Mouse (Mus musculus): ENCODE measurements around the gene Ccdc88a. TPM values are rescaled to one million over a fixed set of nuclear protein-coding genes. Genes with fewer than 3 reads are reported as not detected.

Ccdc88a gene
- polyA plus RNA-seq, 1 experiment: 8.5 TPM

DNA sequence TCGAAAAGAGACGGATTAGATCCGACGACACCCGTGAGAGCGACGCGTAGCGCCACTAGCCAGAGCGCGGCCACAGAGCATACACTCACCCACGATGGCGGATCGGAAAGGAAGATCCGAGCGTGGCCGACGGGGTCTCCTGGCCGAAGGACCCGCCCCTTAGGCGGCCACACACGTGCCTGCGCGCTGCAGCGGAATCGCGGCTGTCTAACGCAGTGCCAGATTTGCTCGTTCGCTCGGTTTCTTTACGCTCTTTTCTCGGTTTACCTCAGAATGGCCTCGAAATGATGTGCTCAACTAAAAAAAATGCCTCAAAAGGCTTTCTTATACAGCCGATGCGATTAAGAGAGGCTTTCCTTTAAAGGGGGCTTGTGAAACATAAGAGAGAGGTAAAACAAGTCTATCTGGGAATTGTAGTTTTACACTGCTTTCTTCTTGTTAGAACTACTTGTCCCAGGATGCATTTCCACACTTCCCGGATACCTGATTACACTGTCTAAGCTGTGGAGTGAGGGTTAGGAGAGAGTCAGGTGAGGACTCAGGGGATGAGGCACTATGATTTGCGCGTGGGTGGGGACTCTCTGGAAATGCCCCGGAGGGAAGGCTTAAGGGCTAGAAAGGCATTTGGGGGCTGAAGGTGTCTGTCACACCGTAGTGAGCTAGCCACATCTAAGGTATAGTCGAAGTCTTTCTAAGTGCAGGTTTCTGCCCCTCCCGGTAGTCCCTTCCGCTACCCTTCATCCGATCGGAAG, 174.5 kb downstream of the Ccdc88a start, which contains the start of the genes Clhc1 and Rps27a:
TSS of gene Clhc1 (plus strand) at position 199 of the 752 bp plus-strand sequence.
TSS of gene Rps27a (minus strand) at position 358 of the 752 bp plus-strand sequence.
- Histone ChIP-seq H3K4me1 (ENCODE audit: control insufficient read depth, insufficient read depth, low read length) (peaks cover 1% of the 10 kb centered on the region; the same call in 1 of the 2 replicates), H3K27ac (ENCODE audit: control insufficient read depth, insufficient read depth, low read depth, low read length, poor library complexity) (peak within 1 kb of the TSS; percentile 84), H3K4me3 (replicated peaks; ENCODE audit: control insufficient read depth, low read depth, low read length) (peak within 1 kb of the TSS; percentile 91)
- WGBS: under 1% methylated on average over 46 of the region's 46 CpGs
- TF ChIP-seq CTCF (IDR thresholded peaks at IDR 0.05; ENCODE audit: control insufficient read depth, insufficient read depth, low read length) (peak; percentile 17; the same call in 1 of the 2 replicates), POLR2A (IDR thresholded peaks at IDR 0.05; ENCODE audit: borderline replicate concordance, control insufficient read depth, low read depth, low read length) (peak; percentile 97)

GRCm38 (mm10) chr11:29548504-29549424, 175.3 kb downstream of the Ccdc88a start:
- Histone ChIP-seq H3K4me1 (ENCODE audit: control insufficient read depth, insufficient read depth, low read length) (peaks cover 1% of the 10 kb centered on the region; the same call in 1 of the 2 replicates), H3K4me3 (replicated peaks; ENCODE audit: control insufficient read depth, low read depth, low read length) (peak overlapping the region; percentile 78), H3K27ac (ENCODE audit: control insufficient read depth, insufficient read depth, low read depth, low read length, poor library complexity) (peak overlapping the region; percentile 39)
- no peak for TF ChIP-seq POLR2A (IDR thresholded peaks at IDR 0.05; ENCODE audit: borderline replicate concordance, control insufficient read depth, low read depth, low read length)
- TF ChIP-seq CTCF (IDR thresholded peaks at IDR 0.05; ENCODE audit: control insufficient read depth, insufficient read depth, low read length): no peak
- 16% methylated on average over 23 of the region's 23 CpGs for WGBS

DNA sequence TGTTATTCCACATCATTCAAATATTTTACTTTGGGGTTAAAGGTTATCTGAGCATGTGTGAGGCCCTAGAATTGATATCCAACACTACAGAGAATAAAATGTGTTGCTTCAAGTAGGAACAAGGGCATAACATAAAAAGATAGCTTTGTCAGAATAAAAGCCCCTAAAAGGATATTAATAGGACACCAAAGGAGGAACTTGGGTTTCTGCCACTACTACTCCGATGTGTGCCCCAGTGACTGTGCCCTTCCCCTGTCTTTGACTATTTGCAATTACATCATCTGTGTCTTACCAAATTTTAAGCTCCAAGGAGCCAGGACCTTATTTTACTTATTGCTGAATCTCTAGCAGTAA, 175.9 kb downstream of the Ccdc88a start:
- Histone ChIP-seq H3K27ac (ENCODE audit: control insufficient read depth, insufficient read depth, low read depth, low read length, poor library complexity) (no peak overlapping the region), H3K4me3 (replicated peaks; ENCODE audit: control insufficient read depth, low read depth, low read length) (no peak overlapping the region)
- WGBS: 8% methylated on average over 1 of the region's 1 CpGs

More for the DNA sequence above, 175.9 kb downstream of the Ccdc88a start:
- TF ChIP-seq CTCF (IDR thresholded peaks at IDR 0.05; ENCODE audit: control insufficient read depth, insufficient read depth, low read length) (no peak), POLR2A (IDR thresholded peaks at IDR 0.05; ENCODE audit: borderline replicate concordance, control insufficient read depth, low read depth, low read length) (no peak)
- peaks cover 1% of the 10 kb centered on the region; the same call in 1 of the 2 replicates for H3K4me1 ChIP-seq (ENCODE audit: control insufficient read depth, insufficient read depth, low read length)

Other genes with a start within 250 kb of the Ccdc88a start
- gene Pnpt1, start 242.9 kb upstream of the Ccdc88a start, polyA plus RNA-seq (2011; ENCODE audit: insufficient read depth, insufficient read length, low replicate concordance, missing spikeins): 11.9 and 17.2 TPM in 2 replicates
- gene Ppp4r3b, start 200.8 kb upstream of the Ccdc88a start, polyA plus RNA-seq (2011; ENCODE audit: insufficient read depth, insufficient read length, low replicate concordance, missing spikeins): 34.2 and 41.6 TPM in 2 replicates
- 8.2 and 12.1 TPM in 2 replicates for gene Cfap36, start 126.2 kb upstream of the Ccdc88a start, polyA plus RNA-seq (2011; ENCODE audit: insufficient read depth, insufficient read length, low replicate concordance, missing spikeins)
- gene Prorsd1, start 141.4 kb downstream of the Ccdc88a start, polyA plus RNA-seq (2011; ENCODE audit: insufficient read depth, insufficient read length, low replicate concordance, missing spikeins): 9.3 and 13.0 TPM in 2 replicates
- gene Mtif2, start 152.8 kb downstream of the Ccdc88a start, polyA plus RNA-seq (2011; ENCODE audit: insufficient read depth, insufficient read length, low replicate concordance, missing spikeins): 14.8 and 17.8 TPM in 2 replicates
- not detected in 2 replicates for gene Clhc1, start 174.3 kb downstream of the Ccdc88a start, polyA plus RNA-seq (2011; ENCODE audit: insufficient read depth, insufficient read length, low replicate concordance, missing spikeins)
- 1,136 and 1,963 TPM in 2 replicates for gene Rps27a, start 174.5 kb downstream of the Ccdc88a start, polyA plus RNA-seq (2011; ENCODE audit: insufficient read depth, insufficient read length, low replicate concordance, missing spikeins)

All from bone marrow, adult 2 months (tissue).